9 mouse cellular contexts compared by ENCODE assay signal in the genomic region with DNA sequence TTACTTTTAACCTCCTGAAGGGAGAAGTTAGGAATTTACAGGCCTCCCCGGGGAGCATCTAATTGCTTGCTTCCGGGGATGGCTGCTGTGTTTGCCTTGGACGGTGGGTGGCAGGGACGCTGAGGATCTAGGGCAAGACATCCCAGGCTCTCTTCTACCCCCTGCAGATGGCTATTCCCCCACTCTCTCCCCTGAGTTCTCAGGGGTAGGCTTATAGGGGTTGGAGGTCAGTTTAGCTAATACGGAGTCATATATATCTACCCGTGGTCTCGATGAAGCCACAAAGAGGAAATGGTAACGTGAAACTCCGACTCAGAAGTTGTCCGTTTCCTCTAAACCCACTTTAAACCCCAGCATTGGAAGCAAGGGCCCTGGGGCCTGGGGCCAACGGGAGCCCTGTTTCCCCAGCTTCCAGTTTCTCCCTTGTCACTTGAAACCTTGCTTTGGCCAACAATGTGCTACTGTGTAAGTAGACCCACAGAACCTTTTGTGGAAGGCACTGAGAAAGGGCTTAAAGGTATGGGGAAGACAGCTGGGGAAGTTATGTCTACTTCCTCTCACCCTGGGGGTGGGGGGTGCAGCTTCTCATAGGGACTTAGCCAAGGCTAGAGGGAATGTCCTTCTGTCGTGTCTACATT.
A peak's percentile ranks its signal among the peaks of the same experiment; 100 is the strongest.
DNase-seq lines count a peak whose midpoint lies in the region; ATAC-seq lines count a peak whose summit lies in the region.
"Had no signal": no experiment of that assay in that cellular context is flagged by ENCODE, and none has a peak within 500 bp of the region (broad histone marks: within the 10 kb centered on the region; RNA-seq: fewer than 3 reads in every experiment).

No protein-coding gene starts in this region.

- no peaks in the 10 kb centered on the region for H3K36me3 ChIP-seq in forebrain, embryonic 16.5 days (ENCODE audit: control insufficient read depth, insufficient read depth)
- H3K36me3 ChIP-seq in limb, embryonic 10.5 days, result no peaks in the 10 kb centered on the region
- H3K36me3 ChIP-seq in stomach, embryonic 14.5 days (ENCODE audit: control insufficient read depth, insufficient read depth, low read length), result no peaks in the 10 kb centered on the region

- peaks cover 10% of the 10 kb centered on the region; the same call in 1 of the 2 replicates for H3K27me3 ChIP-seq in forebrain, embryonic 16.5 days (replicated peaks; ENCODE audit: control insufficient read depth, insufficient read depth, low read length)
- peaks cover 28% of the 10 kb centered on the region for H3K27me3 ChIP-seq in limb, embryonic 10.5 days (ENCODE audit: low read depth, poor library complexity, severe bottlenecking)
- no peaks in the 10 kb centered on the region for H3K27me3 ChIP-seq in stomach, embryonic 14.5 days (ENCODE audit: control insufficient read depth, insufficient read depth, low read length)

- ATAC-seq in forebrain, embryonic 16.5 days, result 0 out of 2 replicates have a peak, but pooled peaks have one; percentile 34
- peak; percentile 39; the same call in 1 of the 2 replicates for ATAC-seq in stomach, embryonic 14.5 days (ENCODE audit: insufficient number of reproducible peaks, insufficient read depth, low FRiP score, low read depth)
- no peak for ATAC-seq in frontal cortex, adult (ENCODE audit: low TSS enrichment)
- ATAC-seq in megakaryocyte-erythroid progenitor cell, adult 5-6 weeks (replicated peaks; ENCODE audit: low FRiP score, low TSS enrichment, poor library complexity, severe bottlenecking), result no peak

- H3K4me1 ChIP-seq in forebrain, embryonic 16.5 days (replicated peaks; ENCODE audit: control insufficient read depth, insufficient read depth, low read length), result peaks cover 16% of the 10 kb centered on the region
- H3K4me1 ChIP-seq in limb, embryonic 10.5 days, result peaks cover 47% of the 10 kb centered on the region
- H3K4me1 ChIP-seq in stomach, embryonic 14.5 days (ENCODE audit: control insufficient read depth, insufficient read depth, low read length), result peaks cover 8% of the 10 kb centered on the region; the same call in 1 of the 2 replicates

- no peak overlapping the region for H3K4me2 ChIP-seq in forebrain, embryonic 16.5 days (ENCODE audit: low read length)
- H3K4me2 ChIP-seq in stomach, embryonic 14.5 days (replicated peaks; ENCODE audit: low read depth, low read length), result no peak overlapping the region

- WGBS in forebrain, embryonic 16.5 days, result 32% methylated on average over 12 of the region's 12 CpGs
- WGBS in limb, embryonic 10.5 days, result 2% methylated on average over 12 of the region's 12 CpGs
- WGBS in stomach, embryonic 14.5 days, result 14% methylated on average over 12 of the region's 12 CpGs

- H3K9ac ChIP-seq in forebrain, embryonic 16.5 days (replicated peaks; ENCODE audit: low read depth, low read length), result no peak overlapping the region
- no peak overlapping the region for H3K9ac ChIP-seq in stomach, embryonic 14.5 days (replicated peaks; ENCODE audit: low read depth, low read length)

- peak; percentile 9 for DNase-seq in thymus, postnatal 0 days (ENCODE audit: low spot score)
- no peak for DNase-seq in thymus, adult 18-20 months
- peak; percentile 67 for DNase-seq in limb, embryonic 10.5 days (ENCODE audit: low spot score)
- DNase-seq in layer of hippocampus, postnatal 36 days, result no peak

- no peak overlapping the region for H3K4me3 ChIP-seq in forebrain, embryonic 16.5 days (replicated peaks; ENCODE audit: low read length)
- peak overlapping the region; percentile 38 for H3K4me3 ChIP-seq in limb, embryonic 10.5 days
- no peak overlapping the region for H3K4me3 ChIP-seq in stomach, embryonic 14.5 days (ENCODE audit: low read depth, low read length)

- no peak overlapping the region for H3K27ac ChIP-seq in forebrain, embryonic 16.5 days (ENCODE audit: low read length)
- H3K27ac ChIP-seq in limb, embryonic 10.5 days, result peak overlapping the region; percentile 84
- peak overlapping the region; percentile 16; the same call in 1 of the 2 replicates for H3K27ac ChIP-seq in stomach, embryonic 14.5 days (ENCODE audit: low read length)
- H3K27ac ChIP-seq: macrophage had no signal

- no peaks in the 10 kb centered on the region for H3K9me3 ChIP-seq in forebrain, embryonic 16.5 days (ENCODE audit: control insufficient read depth, low read length)
- H3K9me3 ChIP-seq in limb, embryonic 10.5 days (replicated peaks), result no peaks in the 10 kb centered on the region
- H3K9me3 ChIP-seq in stomach, embryonic 14.5 days (ENCODE audit: control insufficient read depth, low read depth, low read length), result no peaks in the 10 kb centered on the region

Comparison
In these comparisons a context has a peak if more than half of its experiments do, and no peak if none do; other contexts are left out.
1. DNase-seq: peak in thymus, postnatal 0 days (single experiment) and limb, embryonic 10.5 days (single experiment); none in thymus, adult 18-20 months (0 of 2) and layer of hippocampus, postnatal 36 days (0 of 2).
2. ATAC-seq: peak in forebrain, embryonic 16.5 days (single experiment) and stomach, embryonic 14.5 days (single experiment); none in frontal cortex, adult (single experiment) and megakaryocyte-erythroid progenitor cell, adult 5-6 weeks (single experiment).